In the genomic region with DNA sequence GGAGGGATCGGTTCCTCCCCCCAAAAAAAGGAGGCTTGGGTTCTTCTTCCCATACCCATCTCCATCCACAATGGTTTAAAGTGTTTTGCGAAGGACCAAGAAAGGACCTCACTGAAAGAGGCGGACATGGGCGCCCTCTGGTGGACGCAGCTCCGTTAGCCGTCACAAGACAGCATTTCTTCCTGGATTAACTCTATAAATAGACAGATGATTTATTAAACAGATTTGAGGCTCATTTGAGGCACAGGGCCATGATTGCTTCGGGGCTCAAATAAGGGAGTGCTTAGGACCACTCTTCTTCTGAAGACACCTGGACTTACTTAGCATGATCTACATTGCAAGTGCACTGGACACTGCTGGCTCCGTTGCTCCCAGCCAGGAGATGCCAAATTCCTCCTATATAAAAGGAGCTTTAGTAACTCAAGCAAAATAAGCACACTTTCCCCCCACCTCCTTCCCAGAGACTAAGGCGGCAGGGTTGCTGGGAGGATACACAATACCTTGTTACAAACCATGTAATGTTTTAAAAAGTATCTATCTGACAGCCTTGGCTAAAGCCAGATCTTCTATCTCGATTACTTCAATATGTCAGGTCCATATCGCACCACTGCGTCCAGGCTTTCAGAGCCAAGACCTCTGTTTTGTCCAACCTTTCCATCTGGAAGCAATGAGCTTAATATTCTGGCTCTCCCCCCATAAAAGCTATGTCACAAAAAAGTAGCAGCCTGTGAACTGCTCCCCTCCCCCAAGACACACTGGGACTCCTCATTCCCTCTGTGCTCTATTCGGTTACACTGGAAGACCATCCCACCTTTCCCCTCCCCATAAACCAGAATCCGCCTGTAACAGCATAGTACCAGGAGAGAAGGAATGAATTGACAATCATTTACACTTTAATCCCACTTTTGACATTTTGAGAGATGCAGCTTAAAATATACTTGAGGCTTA, we compare ENCODE assay signal across 8 mouse cellular contexts. TPM values are rescaled to one million over a fixed set of nuclear protein-coding genes. Genes with fewer than 3 reads are reported as not detected.
DNase-seq lines count a peak whose midpoint lies in the region; ATAC-seq and TF ChIP-seq lines count a peak whose summit lies in the region.

No protein-coding gene starts in this region.

- dilution Hi-C loops in CH12.LX (cut with MboI; ENCODE audit: extremely low pct_ligation_motif_present, extremely low pct_unique_long_range_greater_than_20kb, low sequenced_read_pairs), result no loop called here

- TF ChIP-seq RAD21 in CH12.LX (IDR thresholded peaks at IDR 0.05; ENCODE audit: low read depth, low read length), result peak; percentile 87

- TF ChIP-seq EP300 in CH12.LX (IDR thresholded peaks at IDR 0.05; ENCODE audit: low read length), result no peak
- no peak; the same call in 1 of the 2 replicates for TF ChIP-seq EP300 in lung, postnatal 0 days (IDR thresholded peaks at IDR 0.05)

- no peak overlapping the region for H3K27ac ChIP-seq in CH12.LX (ENCODE audit: insufficient read depth, low read depth)
- no peak overlapping the region for H3K27ac ChIP-seq in forebrain, embryonic 11.5 days (ENCODE audit: low read depth, low read length)
- H3K27ac ChIP-seq in layer of hippocampus, adult 2 months, result no peak overlapping the region
- H3K27ac ChIP-seq in lung, postnatal 0 days (ENCODE audit: low read length), result no peak overlapping the region

- peak; percentile 62 for DNase-seq in CH12.LX (ENCODE audit: extremely low read depth)
- peak; percentile 90 for DNase-seq in brain, embryonic 14.5 days (ENCODE audit: low read depth)
- peak; percentile 89 for DNase-seq in forebrain, embryonic 11.5 days (ENCODE audit: low spot score)
- DNase-seq in heart, postnatal 4 days, result peak; percentile 90
- DNase-seq in layer of hippocampus, adult 2 months (ENCODE audit: low spot score in 2 of 2), result peak; percentile 66 to 89
- peak; percentile 84 for DNase-seq in lung, postnatal 0 days (ENCODE audit: low spot score)
- DNase-seq in retina, postnatal 1 day, result peak; percentile 83
- DNase-seq in thymus, postnatal 4 days, result peak; percentile 83

- TF ChIP-seq CTCF in CH12.LX (conservative IDR thresholded peaks at IDR 0.05 in 1 of 2, IDR thresholded peaks at IDR 0.05 in 1 of 2; ENCODE audit: low read depth in 2 of 2, low read length in 2 of 2), result peak; percentile 75 to 85; a peak in 3 of 4 replicates
- TF ChIP-seq CTCF in brain, embryonic 14.5 days (IDR thresholded peaks at IDR 0.05; ENCODE audit: borderline replicate concordance, extremely low read depth, insufficient read depth, insufficient read length), result peak; percentile 94
- TF ChIP-seq CTCF in layer of hippocampus, adult 2 months (conservative IDR thresholded peaks at IDR 0.05), result peak; percentile 92
- TF ChIP-seq CTCF in lung, postnatal 0 days (IDR thresholded peaks at IDR 0.05), result peak; percentile 94

- no peaks in the 10 kb centered on the region for H3K36me3 ChIP-seq in CH12.LX (replicated peaks in 1 of 2; ENCODE audit: control insufficient read depth in 1 of 2, insufficient read depth in 1 of 2, low read length in 1 of 2)
- no peaks in the 10 kb centered on the region for H3K36me3 ChIP-seq in forebrain, embryonic 11.5 days (ENCODE audit: control insufficient read depth, insufficient read depth, low read length)
- no peaks in the 10 kb centered on the region for H3K36me3 ChIP-seq in lung, postnatal 0 days (ENCODE audit: insufficient read depth, low read length)

- in situ Hi-C loops in CH12.LX (cut with MboI; ENCODE audit: low pct_ligation_motif_present, low pct_unique_long_range_greater_than_20kb, low sequenced_read_pairs), result loop anchor here (10.0 kb wide), 1 partner anchor 864 kb away; the partner anchor contains the start of gene Osr1

- H3K9ac ChIP-seq in CH12.LX (ENCODE audit: insufficient read depth, low read depth), result no peak overlapping the region
- H3K9ac ChIP-seq in forebrain, embryonic 11.5 days (ENCODE audit: low read length), result no peak overlapping the region
- no peak overlapping the region for H3K9ac ChIP-seq in lung, postnatal 0 days (replicated peaks; ENCODE audit: low read depth)

- H3K4me1 ChIP-seq in CH12.LX (ENCODE audit: control insufficient read depth in 1 of 2, insufficient read depth in 2 of 2), result no peaks in the 10 kb centered on the region
- H3K4me1 ChIP-seq in forebrain, embryonic 11.5 days (replicated peaks; ENCODE audit: control insufficient read depth, insufficient read depth, low read length), result no peaks in the 10 kb centered on the region
- no peaks in the 10 kb centered on the region for H3K4me1 ChIP-seq in lung, postnatal 0 days (ENCODE audit: insufficient read depth, low read depth, low read length)

- peak; percentile 49; the same call in 1 of the 2 replicates for ATAC-seq in forebrain, embryonic 11.5 days (replicated peaks; ENCODE audit: low FRiP score)
- peak; percentile 43 for ATAC-seq in lung, postnatal 0 days

- no peak overlapping the region for H3K4me2 ChIP-seq in CH12.LX (ENCODE audit: insufficient read depth, low read depth, poor library complexity, severe bottlenecking)
- no peak overlapping the region for H3K4me2 ChIP-seq in forebrain, embryonic 11.5 days (ENCODE audit: low read depth, low read length, severe bottlenecking)
- no peak overlapping the region for H3K4me2 ChIP-seq in lung, postnatal 0 days (replicated peaks; ENCODE audit: low read depth, low read length)

- H3K4me3 ChIP-seq in CH12.LX (replicated peaks in 1 of 3; ENCODE audit: low read depth in 2 of 3, low read length in 2 of 3, poor library complexity in 1 of 3), result no peak overlapping the region
- H3K4me3 ChIP-seq in forebrain, embryonic 11.5 days (ENCODE audit: low read depth, low read length), result no peak overlapping the region
- H3K4me3 ChIP-seq in layer of hippocampus, adult 2 months, result no peak overlapping the region
- H3K4me3 ChIP-seq in lung, postnatal 0 days (ENCODE audit: low read depth, low read length), result no peak overlapping the region

- no peak for TF ChIP-seq POLR2A in CH12.LX (IDR thresholded peaks at IDR 0.05; ENCODE audit: low read depth, low read length)
- no peak for TF ChIP-seq POLR2A in brain, embryonic 14.5 days (IDR thresholded peaks at IDR 0.05; ENCODE audit: borderline replicate concordance, extremely low read depth, insufficient read depth, insufficient read length, poor library complexity, severe bottlenecking)

- H3K9me3 ChIP-seq in CH12.LX (replicated peaks; ENCODE audit: low read length), result no peaks in the 10 kb centered on the region
- no peaks in the 10 kb centered on the region for H3K9me3 ChIP-seq in forebrain, embryonic 11.5 days (ENCODE audit: control insufficient read depth, low read length)
- no peaks in the 10 kb centered on the region for H3K9me3 ChIP-seq in lung, postnatal 0 days (ENCODE audit: low read length)

- H3K79me2 ChIP-seq in CH12.LX (replicated peaks; ENCODE audit: control insufficient read depth, extremely low read depth, insufficient read depth, poor library complexity, severe bottlenecking), result no peaks in the 10 kb centered on the region

- WGBS in forebrain, embryonic 11.5 days, result 23% methylated on average over 15 of the region's 15 CpGs
- WGBS in lung, postnatal 0 days, result 27% methylated on average over 15 of the region's 15 CpGs

- H3K27me3 ChIP-seq in CH12.LX (replicated peaks), result no peaks in the 10 kb centered on the region
- H3K27me3 ChIP-seq in forebrain, embryonic 11.5 days (ENCODE audit: control insufficient read depth, insufficient read depth, low read length), result no peaks in the 10 kb centered on the region
- no peaks in the 10 kb centered on the region for H3K27me3 ChIP-seq in lung, postnatal 0 days (replicated peaks; ENCODE audit: insufficient read depth, low read length)

TF ChIP-seq in CH12.LX, 34 proteins besides CTCF, POLR2A, EP300 and RAD21:
- TF ChIP-seq ZC3H11A (IDR thresholded peaks at IDR 0.05; ENCODE audit: low read depth, low read length) (peak; percentile 45), MAFK (IDR thresholded peaks at IDR 0.05; ENCODE audit: insufficient replicate concordance, low read length) (no peak), SMC3 (IDR thresholded peaks at IDR 0.05; ENCODE audit: low read depth, low read length) (peak; percentile 80), USF2 (conservative IDR thresholded peaks at IDR 0.05; ENCODE audit: low read depth, low read length) (no peak), ZNF384 (IDR thresholded peaks at IDR 0.05; ENCODE audit: low read depth, low read length) (peak; percentile 32; the same call in 1 of the 2 replicates), KAT2A (IDR thresholded peaks at IDR 0.05; ENCODE audit: insufficient replicate concordance, low read length) (no peak)

RNA-seq across cellular contexts. Expression of gene Rdh14, which starts 47.8 kb away (rescaled TPM):
- 8.9 and 10.9 TPM in 2 replicates for total RNA-seq in CH12.LX (2012; rRNA removed)
- total RNA-seq in CH12.LX (2014; rRNA removed), result 16.4 and 17.4 TPM in 2 replicates
- 8.9 and 9.6 TPM in 2 replicates for polyA plus RNA-seq in CH12.LX (2012; ENCODE audit: insufficient read length, low read depth)
- polyA plus RNA-seq in brain, embryonic 14.5 days (2012; rRNA removed), result 20.4 and 23.7 TPM in 2 replicates
- polyA plus RNA-seq in forebrain, embryonic 11.5 days (2014; fragmentation: Nextera tagmentation; extraction: Ambion mirVana), result 24.0 and 29.4 TPM in 2 replicates
- 10 to 100 TPM; 42.2 to 44.5 TPM for total RNA-seq in heart, postnatal 4 days (2021)
- 10 to 100 TPM; 35.8 to 39.7 TPM for total RNA-seq in layer of hippocampus, adult 2 months (2021)
- 42.7 and 45.8 TPM in 2 replicates for polyA plus RNA-seq in lung, postnatal 0 days (2015; fragmentation: Nextera tagmentation; extraction: Ambion mirVana)
